Mouse (Mus musculus) lung, postnatal 0 days (tissue): ENCODE data around the gene Adamtsl4. TPM values are rescaled to one million over a fixed set of nuclear protein-coding genes. Genes with fewer than 3 reads are reported as not detected.
"Not testable (repeated sequence)": the region's sequence is repeated elsewhere in the genome, so short reads cannot be mapped to it uniquely, and the experiment has no call there.

Experiments
- ATAC-seq: fragments of 200-750 bp; cut with Nextera tagmentation; 2 replicates; pipeline ENCODE4 v1.8.0; 2017; ENCODE audit warnings: moderate library complexity
- DNase-seq: peaks from one replicate; pipeline ENCODE4 v3.0.0-alpha.2; 2016; ENCODE audit warnings: low spot score
- H3K27ac ChIP-seq: fragments of 300-500 bp; sonication (generic); 2 replicates; pipeline ENCODE4 v1.5.1; 2014; ENCODE audit warnings: antibody characterized with exemption, mild to moderate bottlenecking, low read length, mixed read lengths
- H3K27me3 ChIP-seq: fragments of 300-500 bp; sonication (generic); replicated peaks from 2 replicates; pipeline ENCODE4 v1.6.1; 2014; ENCODE audit warnings: low read length, mixed read lengths; ENCODE audit not compliant: insufficient read depth
- H3K36me3 ChIP-seq: fragments of 300-500 bp; sonication (generic); 2 replicates; pipeline ENCODE4 v1.6.1; 2014; ENCODE audit warnings: low read length, mixed read lengths; ENCODE audit not compliant: insufficient read depth
- H3K4me1 ChIP-seq: fragments of 300-500 bp; sonication (generic); 2 replicates; pipeline ENCODE4 v1.6.1; 2014; ENCODE audit warnings: antibody characterized with exemption, low read depth, low read length, mixed read lengths; ENCODE audit not compliant: insufficient read depth
- H3K4me2 ChIP-seq: fragments of 300-500 bp; sonication (generic); replicated peaks from 2 replicates; pipeline ENCODE4 v1.6.1; 2014; ENCODE audit warnings: low read depth, mild to moderate bottlenecking, low read length, moderate library complexity, mixed read lengths
- H3K4me3 ChIP-seq: fragments of 300-500 bp; sonication (generic); 2 replicates; pipeline ENCODE4 v1.5.1; 2014; ENCODE audit warnings: low read depth, low read length
- H3K9ac ChIP-seq: fragments of 300-500 bp; sonication (generic); replicated peaks from 2 replicates; pipeline ENCODE4 v1.6.1; 2014; ENCODE audit warnings: low read depth, mild to moderate bottlenecking
- H3K9me3 ChIP-seq: fragments of 300-500 bp; sonication (generic); 2 replicates; pipeline ENCODE4 v1.6.1; 2016; ENCODE audit warnings: low read length, mixed read lengths
- CTCF ChIP-seq: IDR thresholded peaks from 2 replicates; pipeline ENCODE4 v1.5.1; 2016; ENCODE audit warnings: antibody characterized with exemption, mild to moderate bottlenecking
- EP300 ChIP-seq: IDR thresholded peaks from 2 replicates; pipeline ENCODE4 v1.6.1; 2016; ENCODE audit warnings: antibody characterized with exemption, mild to moderate bottlenecking, control low read depth
- WGBS: fragments of 180-500 bp; shearing (Covaris S2); extraction: QIAGEN DNeasy Blood & Tissue Kit; methylation state at CpG from one replicate; pipeline ENCODE4 v1.1.7; 2014; 5-methylcytosine and 5-hydroxymethylcytosine counted together
- polyA plus RNA-seq: library from polyadenylated mRNA; unstranded; fragments of >200 nt; fragmentation: Nextera tagmentation; extraction: Ambion mirVana; gene quantifications from 2 replicates; pipeline ENCODE4 v1.2.1, GENCODE M21; 2015

Adamtsl4 gene
- polyA plus RNA-seq, 1 experiment from 2014 or later: 13.2 TPM

DNA sequence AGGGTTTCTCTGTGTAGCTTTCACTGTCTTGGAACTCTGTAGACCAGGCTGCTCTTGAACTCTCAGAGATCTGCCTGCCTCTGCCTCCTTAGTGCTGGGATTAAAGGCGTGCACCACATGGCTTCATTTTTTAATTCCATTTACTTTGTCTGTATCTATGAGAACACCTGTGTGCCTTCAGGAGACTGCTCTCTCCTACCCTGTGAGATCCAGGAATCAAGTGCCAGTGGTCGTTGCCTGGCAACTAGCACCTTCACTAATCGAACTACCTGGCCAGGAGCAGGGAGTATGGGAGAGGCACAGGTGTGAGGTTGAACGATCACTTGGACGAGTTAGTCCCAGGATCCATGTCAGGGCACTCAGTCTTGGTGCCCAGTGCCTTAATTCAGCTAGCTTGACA lies 16.5 kb downstream of the Adamtsl4 start:
- Histone ChIP-seq H3K9me3 (no peaks in the 10 kb centered on the region), H3K27me3 (no peaks in the 10 kb centered on the region), H3K27ac (peak overlapping the region; percentile 99), H3K4me1 (peaks cover 69% of the 10 kb centered on the region), H3K4me3 (no peak overlapping the region), H3K36me3 (no peaks in the 10 kb centered on the region), H3K9ac (no peak overlapping the region), H3K4me2 (no peak overlapping the region)
- no peak for DNase-seq
- no peak for ATAC-seq
- no peak for TF ChIP-seq CTCF
- 69% methylated on average over 5 of the region's 5 CpGs for WGBS

GRCm38 (mm10) chr3:95670419-95670818 lies 17.3 kb downstream of the Adamtsl4 start:
- not testable (repeated sequence) for DNase-seq, H3K4me2 ChIP-seq, H3K27me3 ChIP-seq, ATAC-seq, H3K36me3 ChIP-seq, H3K4me3 ChIP-seq, H3K9ac ChIP-seq, H3K9me3 ChIP-seq
- Histone ChIP-seq H3K27ac (peak overlapping the region; percentile 11; the same call in 1 of the 2 replicates), H3K4me1 (peaks cover 62% of the 10 kb centered on the region)
- TF ChIP-seq CTCF: peak; percentile 46
- 96% methylated on average over 3 of the region's 3 CpGs for WGBS

GRCm38 (mm10) chr3:95669309-95669665 lies 18.4 kb downstream of the Adamtsl4 start:
- Histone ChIP-seq H3K36me3 (no peaks in the 10 kb centered on the region), H3K27ac (peak overlapping the region; percentile 90), H3K4me2 (no peak overlapping the region), H3K9me3 (no peaks in the 10 kb centered on the region), H3K9ac (no peak overlapping the region), H3K4me1 (peaks cover 61% of the 10 kb centered on the region), H3K27me3 (no peaks in the 10 kb centered on the region), H3K4me3 (no peak overlapping the region)
- TF ChIP-seq CTCF: no peak
- TF ChIP-seq EP300: no peak
- ATAC-seq (no peak), DNase-seq (no peak)
- 89% methylated on average over 3 of the region's 3 CpGs for WGBS

DNA sequence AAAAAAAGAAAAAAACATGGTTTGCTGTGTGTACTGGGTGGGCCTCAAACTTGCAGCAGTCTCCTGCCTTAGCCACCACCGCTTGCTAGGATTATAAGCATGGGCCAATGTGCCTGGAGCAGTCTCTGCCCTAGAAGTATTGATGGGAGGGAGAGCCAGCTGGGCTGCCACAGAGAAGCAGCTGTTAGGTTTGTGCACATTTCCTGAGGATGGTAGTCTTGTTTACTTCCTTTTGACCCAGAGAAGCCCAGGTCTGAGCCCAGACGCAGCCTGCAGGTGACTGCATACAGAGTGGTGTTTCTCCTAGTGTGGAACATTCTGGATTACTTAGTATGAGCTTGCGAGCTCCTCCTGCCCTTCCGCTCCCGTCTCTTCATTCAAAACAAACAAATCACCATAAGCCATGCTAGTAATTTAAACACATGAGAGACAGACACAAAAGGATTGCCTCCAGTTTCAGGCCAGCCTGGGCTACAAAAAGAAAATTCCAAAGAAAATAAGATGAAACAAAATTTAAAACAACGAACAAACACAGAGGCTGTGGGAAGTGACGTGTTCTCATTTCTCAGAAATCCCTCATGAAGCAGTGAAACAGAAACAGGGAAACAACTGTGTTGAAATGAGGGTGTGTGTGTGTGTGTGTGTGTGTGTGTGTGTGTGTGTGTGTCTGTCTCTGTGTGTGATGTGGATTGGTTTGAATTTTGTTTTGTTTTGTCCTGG lies 19.0 kb downstream of the Adamtsl4 start:
- Histone ChIP-seq H3K27me3 (no peaks in the 10 kb centered on the region), H3K9ac (peak overlapping the region; percentile 6; the same call in 1 of the 2 replicates), H3K9me3 (no peaks in the 10 kb centered on the region), H3K27ac (peak overlapping the region; percentile 90), H3K4me2 (peak overlapping the region; percentile 3; the same call in 1 of the 2 replicates), H3K4me1 (peaks cover 64% of the 10 kb centered on the region), H3K4me3 (no peak overlapping the region), H3K36me3 (0 out of 2 replicates have a peak, but pooled peaks cover under 1% of the 10 kb centered on the region)
- ATAC-seq (no peak), DNase-seq (peak; percentile 63)
- WGBS: 26% methylated on average over 7 of the region's 7 CpGs
- TF ChIP-seq CTCF: no peak
- TF ChIP-seq EP300: peak; percentile 34; the same call in 1 of the 2 replicates

DNA sequence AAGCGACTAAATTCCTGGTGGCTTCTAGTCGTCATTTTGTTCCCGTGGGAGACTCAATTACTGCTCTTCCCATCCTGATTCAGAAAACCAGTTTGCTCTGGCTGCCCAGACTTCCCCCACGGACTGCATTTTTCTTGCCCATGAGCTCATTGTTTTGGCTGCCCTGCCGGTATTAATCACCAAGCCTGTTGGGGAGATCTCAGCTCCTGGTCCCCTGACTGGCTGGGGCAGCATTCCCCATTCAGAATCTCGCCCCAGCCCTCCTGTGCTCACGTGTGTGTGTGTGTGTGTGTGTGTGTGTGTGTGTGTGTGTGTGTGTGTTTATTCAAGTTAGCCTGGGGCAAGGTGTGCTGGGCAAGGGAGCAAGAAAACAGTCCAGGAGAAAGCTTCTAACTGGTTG lies 19.7 kb downstream of the Adamtsl4 start:
- Histone ChIP-seq H3K27me3 (no peaks in the 10 kb centered on the region), H3K4me2 (peak overlapping the region; percentile 3), H3K36me3 (peaks cover 7% of the 10 kb centered on the region; the same call in 1 of the 2 replicates), H3K4me3 (no peak overlapping the region), H3K9me3 (no peaks in the 10 kb centered on the region), H3K4me1 (peaks cover 63% of the 10 kb centered on the region), H3K9ac (peak overlapping the region; percentile 6), H3K27ac (peak overlapping the region; percentile 90)
- DNase-seq (peak; percentile 96), ATAC-seq (peak; percentile 73)
- 16% methylated on average over 7 of the region's 7 CpGs for WGBS
- TF ChIP-seq CTCF (no peak), EP300 (peak; percentile 86)

DNA sequence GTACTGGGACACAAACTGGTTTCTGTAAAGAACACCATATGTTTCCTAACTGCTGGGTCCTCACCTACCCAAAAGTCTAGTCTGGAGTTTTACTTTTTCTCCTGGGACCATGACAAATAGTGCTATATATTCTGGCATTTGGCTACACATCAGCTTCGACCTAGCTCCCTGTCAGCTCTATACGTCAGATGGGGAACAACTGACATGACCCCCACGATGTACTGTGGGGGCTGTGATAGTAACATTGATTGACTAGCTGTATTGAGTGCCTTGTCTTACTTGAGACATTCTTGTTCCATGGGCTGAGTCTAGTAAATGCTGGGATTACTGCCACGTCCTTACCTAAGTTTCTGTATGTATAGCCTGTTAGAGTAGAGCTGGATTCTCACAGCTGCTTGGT lies 20.2 kb downstream of the Adamtsl4 start:
- Histone ChIP-seq H3K4me1 (peaks cover 63% of the 10 kb centered on the region), H3K27ac (peak overlapping the region; percentile 90), H3K9me3 (no peaks in the 10 kb centered on the region), H3K27me3 (no peaks in the 10 kb centered on the region), H3K9ac (peak overlapping the region; percentile 6), H3K36me3 (peaks cover 11% of the 10 kb centered on the region; the same call in 1 of the 2 replicates), H3K4me3 (no peak overlapping the region), H3K4me2 (peak overlapping the region; percentile 3)
- no peak for TF ChIP-seq EP300
- no peak for TF ChIP-seq CTCF
- no peak for ATAC-seq
- 24% methylated on average over 4 of the region's 4 CpGs for WGBS
- no peak for DNase-seq
